Mouse (Mus musculus) lung, adult 10 weeks (tissue): ENCODE data around the gene Akna. TPM values are rescaled to one million over a fixed set of nuclear protein-coding genes. Genes with fewer than 3 reads are reported as not detected.

Experiments
- polyA plus RNA-seq: library from polyadenylated mRNA; stranded (reverse); fragments of 350-450 nt; fragmentation: Illumina TruSeq; extraction: RNeasy Lipid Tissue Mini Kit (QIAGEN cat#74804); gene quantifications from one replicate; pipeline ENCODE4 v1.2.3, GENCODE M21; 2014; ENCODE audit warnings: low read depth, low replicate concordance; ENCODE audit not compliant: insufficient read depth

Akna gene
- polyA plus RNA-seq: 11.0 TPM

GRCm38 (mm10) chr4:63403040-63403959, at the start of gene Akna:
Gene Akna (minus strand): TSS chr4:63403354.

GRCm38 (mm10) chr4:63362150-63362549, 41.0 kb downstream of the Akna start, which contains the start of gene Orm2:
Gene Orm2 (plus strand): TSS chr4:63362449.

GRCm38 (mm10) chr4:63355877-63356665, 47.1 kb downstream of the Akna start, which contains the start of gene Orm3:
Gene Orm3 (plus strand): TSS chr4:63356162.

GRCm38 (mm10) chr4:63344295-63344694, 58.9 kb downstream of the Akna start, which contains the start of gene Orm1:
Gene Orm1 (plus strand): TSS chr4:63344560.

Other genes with a start within 250 kb of the Akna start
- gene Ambp, start 248.6 kb downstream of the Akna start, polyA plus RNA-seq: 0.19 TPM
- gene Kif12, start 231.2 kb downstream of the Akna start, polyA plus RNA-seq: not detected
- gene Col27a1, start 189.3 kb downstream of the Akna start, polyA plus RNA-seq: 3.7 TPM
- gene Orm1, start 58.8 kb downstream of the Akna start, polyA plus RNA-seq: 8.2 TPM
- gene Orm3, start 47.2 kb downstream of the Akna start, polyA plus RNA-seq: 0.92 TPM
- not detected for gene Orm2, start 40.9 kb downstream of the Akna start, polyA plus RNA-seq
- gene Whrn, start 92.6 kb upstream of the Akna start, polyA plus RNA-seq: 1.6 TPM
- gene Atp6v1g1, start 141.4 kb upstream of the Akna start, polyA plus RNA-seq: 276 TPM
- 5.9 TPM for gene Tmem268, start 155.4 kb upstream of the Akna start, polyA plus RNA-seq
- gene Gm11213, start 201.9 kb upstream of the Akna start, polyA plus RNA-seq: not detected
- not detected for gene Tex48, start 219.1 kb upstream of the Akna start, polyA plus RNA-seq